Mouse (Mus musculus): ENCODE results near the gene Spock1.
A peak's percentile ranks its signal among the peaks of the same experiment; 100 is the strongest.

Gene Spock1

GRCm38 (mm10) chr13:57654362-57654761, 253.8 kb downstream of the Spock1 start:
- no peak for DNase-seq (ENCODE audit: low spot score)

- DNase-seq (ENCODE audit: low spot score), result no peak
Measured at GRCm38 (mm10) chr13:57651236-57651635, 256.9 kb downstream of the Spock1 start.

GRCm38 (mm10) chr13:57648784-57649183, 259.3 kb downstream of the Spock1 start:
- no peak for DNase-seq (ENCODE audit: low spot score)

GRCm38 (mm10) chr13:57647456-57647855, 260.7 kb downstream of the Spock1 start:
- DNase-seq (ENCODE audit: low spot score), result no peak

GRCm38 (mm10) chr13:57643036-57643435, 265.1 kb downstream of the Spock1 start:
- DNase-seq (ENCODE audit: low spot score), result no peak

GRCm38 (mm10) chr13:57641649-57642048, 266.5 kb downstream of the Spock1 start:
- no peak for DNase-seq (ENCODE audit: low spot score)

GRCm38 (mm10) chr13:57640968-57641367, 267.2 kb downstream of the Spock1 start:
- no peak for DNase-seq (ENCODE audit: low spot score)

- DNase-seq (ENCODE audit: low spot score), result peak; percentile 21
Measured at GRCm38 (mm10) chr13:57638820-57639219, 269.3 kb downstream of the Spock1 start.

GRCm38 (mm10) chr13:57637606-57638132, 270.5 kb downstream of the Spock1 start:
- no peak for DNase-seq (ENCODE audit: low spot score)

GRCm38 (mm10) chr13:57637080-57637572, 271.0 kb downstream of the Spock1 start:
- no peak for DNase-seq (ENCODE audit: low spot score)

GRCm38 (mm10) chr13:57636196-57637015, 271.7 kb downstream of the Spock1 start:
- no peak for DNase-seq (ENCODE audit: low spot score)

GRCm38 (mm10) chr13:57630532-57630931, 277.6 kb downstream of the Spock1 start:
- no peak for DNase-seq (ENCODE audit: low spot score)

GRCm38 (mm10) chr13:57628218-57628617, 279.9 kb downstream of the Spock1 start:
- DNase-seq (ENCODE audit: low spot score), result no peak

GRCm38 (mm10) chr13:57626434-57626833, 281.7 kb downstream of the Spock1 start:
- DNase-seq (ENCODE audit: low spot score), result no peak

GRCm38 (mm10) chr13:57623909-57624481, 284.1 kb downstream of the Spock1 start:
- no peak for DNase-seq (ENCODE audit: low spot score)

- DNase-seq (ENCODE audit: low spot score), result peak; percentile 65
Measured at GRCm38 (mm10) chr13:57619079-57619768, 288.9 kb downstream of the Spock1 start.

GRCm38 (mm10) chr13:57611326-57612171, 296.6 kb downstream of the Spock1 start:
- DNase-seq (ENCODE audit: low spot score), result no peak

GRCm38 (mm10) chr13:57609946-57610345, 298.2 kb downstream of the Spock1 start:
- DNase-seq (ENCODE audit: low spot score), result no peak

- DNase-seq (ENCODE audit: low spot score), result no peak
Measured at GRCm38 (mm10) chr13:57604437-57604836, 303.7 kb downstream of the Spock1 start.

- no peak for DNase-seq (ENCODE audit: low spot score)
Measured at GRCm38 (mm10) chr13:57603226-57603625, 304.9 kb downstream of the Spock1 start.

GRCm38 (mm10) chr13:57595761-57596051, 312.4 kb downstream of the Spock1 start:
- DNase-seq (ENCODE audit: low spot score), result no peak

Data from layer of hippocampus, adult 11-12 months (tissue).